Mouse (Mus musculus) MEL (cell line): ENCODE measurements around the gene Wrap73. TPM values are rescaled to one million over a fixed set of nuclear protein-coding genes. Genes with fewer than 3 reads are reported as not detected.

Experiments
- DNase-seq: peaks from one replicate; pipeline ENCODE4 v3.0.0; 2011; ENCODE audit warnings: low read depth, low spot score
- H3K27ac ChIP-seq: 2 replicates; pipeline ENCODE4 v1.5.1; 2012; ENCODE audit warnings: low read depth, mild to moderate bottlenecking, control low read depth, low read length, moderate library complexity; ENCODE audit not compliant: control insufficient read depth
- H3K27me3 ChIP-seq, 2 experiments: fragments of 150-350 bp in 1 of 2; sonication (generic) in 1 of 2; 2 replicates each; pipeline ENCODE4 v1.6.1; 2012; ENCODE audit warnings: low read length in 2 of 2, mild to moderate bottlenecking in 2 of 2, improper control_type of control experiment in 1 of 2, moderate library complexity in 1 of 2; ENCODE audit not compliant: insufficient read depth in 2 of 2, control insufficient read depth in 1 of 2
- H3K36me3 ChIP-seq, 2 experiments: 2 replicates each; pipeline ENCODE4 v1.6.1; 2012 to 2014; ENCODE audit warnings: low read length in 2 of 2, improper control_type of control experiment in 1 of 2, inconsistent platforms in 1 of 2, mild to moderate bottlenecking in 1 of 2; ENCODE audit not compliant: insufficient read depth in 2 of 2, control insufficient read depth in 1 of 2
- H3K4me1 ChIP-seq, 2 experiments: fragments of 150-350 bp in 1 of 2; sonication (generic) in 1 of 2; 2 replicates each; pipeline ENCODE4 v1.6.1; 2012; ENCODE audit warnings: low read length in 2 of 2, improper control_type of control experiment in 1 of 2, mild to moderate bottlenecking in 1 of 2; ENCODE audit not compliant: insufficient read depth in 2 of 2, control insufficient read depth in 1 of 2
- H3K4me3 ChIP-seq, 2 experiments: fragments of 150-350 bp in 1 of 2; sonication (generic) in 1 of 2; 2 replicates each; pipeline ENCODE4 v1.5.1; 2012; ENCODE audit warnings: low read depth in 2 of 2, low read length in 2 of 2, mild to moderate bottlenecking in 2 of 2, moderate library complexity in 2 of 2, control low read depth in 1 of 2, improper control_type of control experiment in 1 of 2; ENCODE audit not compliant: control insufficient read depth in 1 of 2, insufficient read depth in 1 of 2
- H3K79me2 ChIP-seq: 2 replicates; pipeline ENCODE4 v1.6.1; 2012; ENCODE audit warnings: mild to moderate bottlenecking, low read length, moderate library complexity; ENCODE audit not compliant: control insufficient read depth, poor library complexity, insufficient read depth
- H3K9ac ChIP-seq: 2 replicates; pipeline ENCODE4 v1.6.1; 2012; ENCODE audit warnings: low read depth, mild to moderate bottlenecking, control low read depth, low read length, moderate library complexity; ENCODE audit not compliant: control insufficient read depth, poor library complexity, severe bottlenecking
- H3K9me3 ChIP-seq: fragments of 150-350 bp; sonication (generic); replicated peaks from 2 replicates; pipeline ENCODE4 v1.6.1; 2012; ENCODE audit warnings: mild to moderate bottlenecking, low read length, improper control_type of control experiment, moderate library complexity; ENCODE audit not compliant: insufficient read depth
- BHLHE40 ChIP-seq: IDR thresholded peaks from 2 replicates; pipeline ENCODE4 v1.6.1; 2012; ENCODE audit warnings: low read depth, mild to moderate bottlenecking, inconsistent platforms, low read length, improper control_type of control experiment, borderline replicate concordance
- CHD1 ChIP-seq: IDR thresholded peaks from 2 replicates; pipeline ENCODE4 v1.6.1; 2012; ENCODE audit warnings: low read depth, mild to moderate bottlenecking, inconsistent platforms, low read length, improper control_type of control experiment
- CHD2 ChIP-seq: IDR thresholded peaks from 2 replicates; pipeline ENCODE4 v1.6.1; 2011; ENCODE audit warnings: low read length, improper control_type of control experiment
- EP300 ChIP-seq, 2 experiments: IDR thresholded peaks; 2 replicates each; pipeline ENCODE4 v1.6.1; 2011; ENCODE audit warnings: improper control_type of control experiment in 2 of 2, low read length in 2 of 2, low read depth in 1 of 2, mild to moderate bottlenecking in 1 of 2
- ETS1 ChIP-seq: IDR thresholded peaks from 2 replicates; pipeline ENCODE4 v1.6.1; 2012; ENCODE audit warnings: low read depth, mild to moderate bottlenecking, inconsistent platforms, low read length, improper control_type of control experiment, moderate library complexity
- GABPA ChIP-seq: IDR thresholded peaks from 2 replicates; pipeline ENCODE4 v1.6.1; 2012; ENCODE audit warnings: low read depth, mild to moderate bottlenecking, inconsistent platforms, low read length, improper control_type of control experiment, moderate library complexity
- HCFC1 ChIP-seq: IDR thresholded peaks from 2 replicates; pipeline ENCODE4 v1.6.1; 2012; ENCODE audit warnings: low read depth, mild to moderate bottlenecking, inconsistent platforms, low read length, improper control_type of control experiment, moderate library complexity
- KAT2A ChIP-seq: conservative IDR thresholded peaks from 2 replicates; pipeline ENCODE4 v1.6.1; 2012; ENCODE audit warnings: low read depth, low read length, improper control_type of control experiment, inconsistent platforms
- MAX ChIP-seq: IDR thresholded peaks from 2 replicates; pipeline ENCODE4 v1.6.1; 2011; ENCODE audit warnings: low read length, improper control_type of control experiment
- MEF2A ChIP-seq: IDR thresholded peaks from 2 replicates; pipeline ENCODE4 v1.6.1; 2014; ENCODE audit warnings: low read depth, mild to moderate bottlenecking, inconsistent platforms, low read length, improper control_type of control experiment; ENCODE audit not compliant: poor library complexity, insufficient replicate concordance, severe bottlenecking; ENCODE audit errors: extremely low read depth
- MYC ChIP-seq: IDR thresholded peaks from 2 replicates; pipeline ENCODE4 v1.6.1; 2011; ENCODE audit warnings: low read depth, mild to moderate bottlenecking, low read length, improper control_type of control experiment, moderate library complexity
- NRF1 ChIP-seq: IDR thresholded peaks from 2 replicates; pipeline ENCODE4 v1.6.1; 2014; ENCODE audit warnings: low read depth, mild to moderate bottlenecking, inconsistent platforms, low read length, improper control_type of control experiment, moderate library complexity; ENCODE audit not compliant: poor library complexity, insufficient read depth, severe bottlenecking
- POLR2AphosphoS2 ChIP-seq: IDR thresholded peaks from 2 replicates; pipeline ENCODE4 v1.6.1; 2011; ENCODE audit warnings: low read length, improper control_type of control experiment
- POLR2AphosphoS5 ChIP-seq: IDR thresholded peaks from 2 replicates; pipeline ENCODE4 v1.6.1; 2012; ENCODE audit warnings: low read depth, borderline replicate concordance, mild to moderate bottlenecking, inconsistent platforms, low read length, moderate library complexity, mixed read lengths
- SIN3A ChIP-seq: IDR thresholded peaks from 2 replicates; pipeline ENCODE4 v1.6.1; 2012; ENCODE audit warnings: low read length, improper control_type of control experiment, inconsistent platforms
- SMC3 ChIP-seq: IDR thresholded peaks from 2 replicates; pipeline ENCODE4 v1.6.1; 2011; ENCODE audit warnings: low read depth, low read length, improper control_type of control experiment
- TAL1 ChIP-seq: IDR thresholded peaks from 2 replicates; pipeline ENCODE4 v1.6.1; 2012; ENCODE audit warnings: mild to moderate bottlenecking, inconsistent platforms, low read length, moderate library complexity, mixed read lengths
- TBP ChIP-seq: IDR thresholded peaks from 2 replicates; pipeline ENCODE4 v1.8.0; 2011; ENCODE audit warnings: low read depth, low read length, improper control_type of control experiment
- TCF12 ChIP-seq: IDR thresholded peaks from 2 replicates; pipeline ENCODE4 v1.6.1; 2014; ENCODE audit warnings: low read depth, mild to moderate bottlenecking, inconsistent platforms, low read length, improper control_type of control experiment, moderate library complexity
- UBTF ChIP-seq: IDR thresholded peaks from 2 replicates; pipeline ENCODE4 v1.6.1; 2012; ENCODE audit warnings: low read depth, mild to moderate bottlenecking, inconsistent platforms, low read length, improper control_type of control experiment, moderate library complexity, borderline replicate concordance; ENCODE audit not compliant: insufficient read depth
- USF1 ChIP-seq: IDR thresholded peaks from 2 replicates; pipeline ENCODE4 v1.6.1; 2014; ENCODE audit warnings: low read depth, mild to moderate bottlenecking, inconsistent platforms, low read length, improper control_type of control experiment, moderate library complexity
- USF2 ChIP-seq, 2 experiments: IDR thresholded peaks; 2 replicates each; pipeline ENCODE4 v1.6.1; 2011 to 2012; ENCODE audit warnings: improper control_type of control experiment in 2 of 2, low read length in 2 of 2, borderline replicate concordance in 1 of 2, inconsistent platforms in 1 of 2, low read depth in 1 of 2, mild to moderate bottlenecking in 1 of 2; ENCODE audit not compliant: insufficient read depth in 1 of 2
- ZC3H11A ChIP-seq: IDR thresholded peaks from 2 replicates; pipeline ENCODE4 v1.6.1; 2012; ENCODE audit warnings: low read depth, mild to moderate bottlenecking, inconsistent platforms, low read length, improper control_type of control experiment
- ZNF384 ChIP-seq: IDR thresholded peaks from 2 replicates; pipeline ENCODE4 v1.6.1; 2012; ENCODE audit warnings: low read depth, mild to moderate bottlenecking, inconsistent platforms, low read length, improper control_type of control experiment
- polyA plus RNA-seq, 2 experiments: library from polyadenylated mRNA; stranded (reverse) in 1 of 2; unstranded in 1 of 2; fragments of >175 nt in 1 of 2; fragments of >200 nt in 1 of 2; gene quantifications; 2 replicates each; pipeline versions ENCODE4 v1.2.1 to v1.2.4; 2012; ENCODE audit warnings: low replicate concordance in 2 of 2, low read depth in 1 of 2; ENCODE audit not compliant: insufficient read length in 2 of 2, insufficient read depth in 1 of 2, missing spikeins in 1 of 2
- total RNA-seq: library from RNA; depleted of rRNA; stranded (reverse); fragments of 300-350 nt; gene quantifications from 2 replicates; pipeline ENCODE4 v1.2.3, GENCODE M21; 2012

Gene Wrap73
- total and polyA plus RNA-seq, 3 experiments, result 41.7 to 49.7 TPM; not detected in 1

GRCm38 (mm10) chr4:154159002-154159401 lies 16.8 kb downstream of the Wrap73 start (continued):
- TF ChIP-seq MEF2A, result no peak
- TF ChIP-seq ZNF384, result no peak
- no peak; the same call in 1 of the 2 replicates for TF ChIP-seq POLR2AphosphoS2
- no peak for TF ChIP-seq GABPA
- no peak for TF ChIP-seq BHLHE40
- TF ChIP-seq ZC3H11A, result no peak
- TF ChIP-seq KAT2A, result no peak
- TF ChIP-seq, all 39 proteins: peak for 5

DNA sequence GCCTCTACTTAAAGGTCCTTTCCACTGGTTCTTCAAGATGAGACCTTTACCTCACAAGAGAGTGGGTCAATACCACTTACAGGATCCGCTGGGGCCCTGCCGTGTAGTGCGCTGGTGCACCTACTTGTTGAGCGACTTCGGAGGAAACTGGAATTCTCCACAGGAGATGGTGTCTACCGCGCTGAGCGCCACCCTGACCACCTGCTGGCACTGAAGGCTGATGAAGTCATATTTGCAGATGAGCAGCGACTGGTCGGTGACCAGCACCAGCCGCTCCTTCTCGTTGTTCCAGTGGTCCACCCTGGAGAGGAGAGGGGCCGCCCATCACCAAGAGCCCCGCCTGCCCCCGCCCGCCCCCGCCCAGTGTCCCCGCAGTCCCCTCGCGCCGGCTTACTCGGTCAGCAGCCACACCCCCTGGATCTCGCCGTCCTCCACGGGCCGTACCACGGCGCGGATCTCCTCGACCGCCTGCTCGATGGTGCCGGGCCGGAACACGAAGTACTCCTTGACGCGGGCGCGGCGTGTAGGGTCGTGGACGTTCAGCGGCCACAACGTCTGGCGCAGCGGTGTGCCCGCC lies 17.9 kb downstream of the Wrap73 start:
- TF ChIP-seq CHD1 (0 out of 2 replicates have a peak, but pooled peaks have one; percentile 54), TBP (no peak), UBTF (no peak), POLR2AphosphoS2 (peak; percentile 23; the same call in 1 of the 2 replicates)
- peak; percentile 57 for DNase-seq
- peak overlapping the region; percentile 61 for H3K27ac ChIP-seq
- no peaks in the 10 kb centered on the region for H3K27me3 ChIP-seq
- H3K9ac ChIP-seq, result peak overlapping the region; percentile 85
- H3K36me3 ChIP-seq, result peaks cover 2 to 6% of the 10 kb centered on the region in 2 experiments; a peak in 2 of 4 replicates
- H3K4me1 ChIP-seq, result peaks cover 0 to 4% of the 10 kb centered on the region in 2 experiments; a peak in 2 of 4 replicates
- no peaks in the 10 kb centered on the region for H3K9me3 ChIP-seq
- H3K4me3 ChIP-seq, result peak overlapping the region; percentile 86
- peaks cover 3% of the 10 kb centered on the region for H3K79me2 ChIP-seq

DNA sequence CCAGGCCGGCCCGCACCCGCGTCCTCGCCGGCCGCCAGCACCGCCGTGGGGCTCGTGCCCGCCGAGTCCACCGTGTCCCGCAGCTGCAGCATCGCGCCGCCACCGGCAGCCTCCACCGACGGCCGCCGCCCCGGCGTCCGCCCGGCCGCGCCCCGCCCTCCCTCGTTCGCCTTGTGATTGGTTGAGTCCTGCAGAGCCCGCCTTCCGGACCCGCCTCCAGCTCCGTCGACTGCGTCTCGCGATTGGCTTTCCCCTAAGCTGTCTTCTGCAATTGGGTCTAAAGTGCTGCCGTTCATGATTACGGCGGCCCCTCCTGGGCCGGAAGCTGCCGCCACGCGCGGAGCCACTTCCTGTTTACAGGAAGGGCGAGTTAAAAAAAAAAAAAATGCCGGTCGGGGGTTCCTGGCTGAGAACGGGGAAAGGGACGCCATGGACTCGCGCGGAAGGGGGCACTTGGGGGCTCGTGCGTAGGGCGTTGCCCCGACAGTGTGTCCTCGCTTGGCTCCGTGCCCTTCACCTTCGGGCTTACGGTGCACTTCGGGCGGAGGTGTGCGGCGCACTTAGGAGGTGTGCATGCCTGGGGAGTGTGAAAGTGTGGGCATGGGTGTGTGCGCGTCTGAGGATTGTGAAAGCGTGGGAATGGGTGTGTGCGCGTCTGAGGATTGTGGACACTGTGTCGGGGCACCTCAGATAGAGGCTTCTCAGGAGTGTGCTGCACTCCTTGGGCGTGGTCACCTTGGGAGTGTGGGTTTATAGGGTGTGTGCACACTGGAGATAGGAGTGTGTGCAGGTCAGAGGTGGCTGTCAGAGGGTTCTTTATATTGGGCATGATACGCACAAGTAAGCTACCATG lies 18.6 kb downstream of the Wrap73 start, which contains the start of gene Tprgl:
Gene Tprgl (minus strand): TSS at position 129 of the 853 bp plus-strand sequence.
- Histone ChIP-seq H3K4me1 (peaks cover 0 to 4% of the 10 kb centered on the region in 2 experiments; a peak in 2 of 4 replicates), H3K79me2 (peaks cover 3% of the 10 kb centered on the region), H3K4me3 (peak within 1 kb of the TSS; percentile 86 to 91), H3K27ac (peak within 1 kb of the TSS; percentile 85), H3K36me3 (peaks cover 2 to 6% of the 10 kb centered on the region in 2 experiments; a peak in 2 of 4 replicates), H3K9me3 (no peaks in the 10 kb centered on the region), H3K9ac (peak within 1 kb of the TSS; percentile 88), H3K27me3 (no peaks in the 10 kb centered on the region)
- DNase-seq, result peak; percentile 97
- TF ChIP-seq SMC3 (no peak), MYC (0 out of 2 replicates have a peak, but pooled peaks have one; percentile 60), MAX (0 out of 2 replicates have a peak, but pooled peaks have one; percentile 3), TCF12 (peak; percentile 67), ZC3H11A (no peak), TAL1 (peak; percentile 66), USF1 (no peak), SIN3A (peak; percentile 92), TBP (no peak), BHLHE40 (0 out of 2 replicates have a peak, but pooled peaks have one; percentile 11), CHD2 (peak; percentile 44; the same call in 1 of the 2 replicates), ZNF384 (peak; percentile 96), USF2 (IDR thresholded peaks at IDR 0.05; ENCODE audit: borderline replicate concordance in 1 of 2, insufficient read depth in 1 of 2, low read depth in 1 of 2, low read length in 2 of 2) (no peak), HCFC1 (peak; percentile 85), POLR2AphosphoS2 (no peak), POLR2AphosphoS5 (no peak), KAT2A (peak; percentile 51; the same call in 1 of the 2 replicates), ETS1 (0 out of 2 replicates have a peak, but pooled peaks have one; percentile 27), EP300 (IDR thresholded peaks at IDR 0.05; ENCODE audit: low read depth in 1 of 2, low read length in 2 of 2) (peak; percentile 38 to 55; a peak in 3 of 4 replicates), NRF1 (no peak)
